Mouse (Mus musculus): ENCODE measurements at regions not wholly inside any gene's neighbourhood (a gene's known extent, or its start where the extent isn't known, plus 50 kb on each side); places are given as distances from the start of the nearest gene placed in this dataset.

DNA sequence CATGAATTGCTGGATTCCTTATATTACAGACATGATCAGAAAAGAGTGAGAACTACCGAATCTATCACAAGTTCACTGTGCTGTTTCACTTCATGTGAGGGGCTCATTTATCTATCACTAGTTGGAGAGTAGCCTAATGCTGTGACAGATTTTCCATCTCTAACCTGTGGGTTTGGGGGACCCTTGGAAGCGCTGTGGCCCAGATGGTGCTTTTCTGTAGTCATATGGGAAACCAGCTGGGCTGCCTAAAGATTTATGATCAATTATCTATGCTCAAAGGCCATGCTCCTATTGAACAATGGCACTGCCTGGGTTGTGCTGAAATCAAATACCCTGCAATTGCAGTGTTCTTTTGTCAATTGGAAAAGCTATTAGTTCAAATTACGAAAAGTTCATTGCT lies 723.2 kb downstream of the Fat4 start:
- H3K4me1 ChIP-seq (ENCODE audit: control insufficient read depth, insufficient read depth, low read length), result no peaks in the 10 kb centered on the region
- DNase-seq, result no peak
- no peaks in the 10 kb centered on the region for H3K27me3 ChIP-seq (ENCODE audit: control insufficient read depth, insufficient read depth, low read length)
- no peak overlapping the region for H3K27ac ChIP-seq (ENCODE audit: insufficient read depth, low read length)
- no peak overlapping the region for H3K4me3 ChIP-seq (replicated peaks; ENCODE audit: insufficient read depth, low read depth, low read length)
- TF ChIP-seq CTCF (IDR thresholded peaks at IDR 0.05; ENCODE audit: borderline replicate concordance, insufficient read depth, low read depth, low read length) (no peak), POLR2A (IDR thresholded peaks at IDR 0.05; ENCODE audit: borderline replicate concordance, insufficient read depth, low read length) (no peak)
- 51% methylated on average over 3 of the region's 3 CpGs for WGBS

DNA sequence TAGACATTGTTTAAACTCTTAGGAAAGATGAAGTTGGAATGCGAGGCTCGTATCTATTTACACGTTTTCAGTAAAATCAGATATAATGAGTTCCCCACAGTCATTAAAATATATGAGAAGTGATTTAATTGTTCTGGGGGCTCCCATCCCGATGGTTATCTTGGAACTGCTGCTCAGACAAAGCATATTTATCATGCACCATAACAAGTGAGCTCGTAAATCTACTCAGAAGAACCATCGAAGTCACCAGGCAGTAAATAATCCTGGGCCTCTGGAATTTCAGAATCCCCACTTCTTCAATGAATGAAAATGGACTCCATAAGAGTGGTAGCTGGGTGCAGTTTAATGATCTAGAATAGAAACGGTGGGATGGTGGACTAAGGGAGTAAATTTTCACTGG lies 725.7 kb downstream of the Fat4 start:
- TF ChIP-seq POLR2A (IDR thresholded peaks at IDR 0.05; ENCODE audit: borderline replicate concordance, insufficient read depth, low read length) (no peak), CTCF (IDR thresholded peaks at IDR 0.05; ENCODE audit: borderline replicate concordance, insufficient read depth, low read depth, low read length) (no peak)
- Histone ChIP-seq H3K27me3 (ENCODE audit: control insufficient read depth, insufficient read depth, low read length) (no peaks in the 10 kb centered on the region), H3K4me3 (replicated peaks; ENCODE audit: insufficient read depth, low read depth, low read length) (no peak overlapping the region), H3K27ac (ENCODE audit: insufficient read depth, low read length) (no peak overlapping the region), H3K4me1 (ENCODE audit: control insufficient read depth, insufficient read depth, low read length) (no peaks in the 10 kb centered on the region)
- DNase-seq, result no peak
- 88% methylated on average over 7 of the region's 7 CpGs for WGBS

DNA sequence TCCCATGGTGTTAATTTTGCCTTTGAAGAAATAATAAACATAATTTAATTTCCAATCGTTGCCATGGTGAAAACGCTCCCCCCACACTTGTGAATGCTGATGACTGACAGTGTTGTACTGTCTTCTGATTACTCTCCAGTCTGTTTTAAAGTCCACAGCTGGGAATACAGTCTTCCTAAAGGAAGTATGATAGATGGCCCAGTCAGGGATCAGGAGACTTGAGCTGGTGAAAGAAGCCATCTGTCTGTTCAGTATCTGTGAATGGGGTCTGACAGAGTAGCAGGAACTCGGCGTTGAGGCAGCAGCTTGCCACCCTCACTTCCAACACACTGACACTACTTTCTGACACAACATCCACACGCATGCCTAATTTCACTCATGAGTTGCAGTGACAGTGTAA lies 751.2 kb downstream of the Fat4 start:
- TF ChIP-seq POLR2A (IDR thresholded peaks at IDR 0.05; ENCODE audit: borderline replicate concordance, insufficient read depth, low read length), result no peak
- TF ChIP-seq CTCF (IDR thresholded peaks at IDR 0.05; ENCODE audit: borderline replicate concordance, insufficient read depth, low read depth, low read length), result no peak
- H3K27ac ChIP-seq (ENCODE audit: insufficient read depth, low read length), result no peak overlapping the region
- 46% methylated on average over 5 of the region's 5 CpGs for WGBS
- no peaks in the 10 kb centered on the region for H3K4me1 ChIP-seq (ENCODE audit: control insufficient read depth, insufficient read depth, low read length)
- no peak for DNase-seq
- H3K27me3 ChIP-seq (ENCODE audit: control insufficient read depth, insufficient read depth, low read length), result no peaks in the 10 kb centered on the region
- no peak overlapping the region for H3K4me3 ChIP-seq (replicated peaks; ENCODE audit: insufficient read depth, low read depth, low read length)

DNA sequence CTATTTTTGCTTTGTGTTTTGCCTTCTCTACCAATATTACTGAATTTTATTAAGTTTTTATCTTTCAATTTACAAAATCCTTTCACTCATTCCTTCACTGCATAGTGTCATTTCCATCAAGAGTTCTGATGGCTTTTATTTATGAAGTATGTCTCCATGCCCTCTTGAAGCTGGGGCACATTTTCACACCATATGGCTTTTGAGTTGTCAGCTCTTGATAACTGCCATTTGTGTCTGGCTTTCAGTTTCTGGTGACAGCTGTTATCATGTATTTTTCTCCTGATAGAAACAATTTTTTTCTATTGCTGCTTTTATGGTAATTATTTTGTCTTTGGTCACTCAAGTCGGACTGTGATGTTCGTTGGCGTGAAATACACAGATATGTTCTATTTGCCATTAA lies 756.5 kb downstream of the Fat4 start:
- no peak for TF ChIP-seq POLR2A (IDR thresholded peaks at IDR 0.05; ENCODE audit: borderline replicate concordance, insufficient read depth, low read length)
- TF ChIP-seq CTCF (IDR thresholded peaks at IDR 0.05; ENCODE audit: borderline replicate concordance, insufficient read depth, low read depth, low read length), result no peak
- Histone ChIP-seq H3K27ac (ENCODE audit: insufficient read depth, low read length) (no peak overlapping the region), H3K4me1 (ENCODE audit: control insufficient read depth, insufficient read depth, low read length) (no peaks in the 10 kb centered on the region), H3K27me3 (ENCODE audit: control insufficient read depth, insufficient read depth, low read length) (no peaks in the 10 kb centered on the region), H3K4me3 (replicated peaks; ENCODE audit: insufficient read depth, low read depth, low read length) (no peak overlapping the region)
- 51% methylated on average over 3 of the region's 3 CpGs for WGBS
- DNase-seq, result no peak

DNA sequence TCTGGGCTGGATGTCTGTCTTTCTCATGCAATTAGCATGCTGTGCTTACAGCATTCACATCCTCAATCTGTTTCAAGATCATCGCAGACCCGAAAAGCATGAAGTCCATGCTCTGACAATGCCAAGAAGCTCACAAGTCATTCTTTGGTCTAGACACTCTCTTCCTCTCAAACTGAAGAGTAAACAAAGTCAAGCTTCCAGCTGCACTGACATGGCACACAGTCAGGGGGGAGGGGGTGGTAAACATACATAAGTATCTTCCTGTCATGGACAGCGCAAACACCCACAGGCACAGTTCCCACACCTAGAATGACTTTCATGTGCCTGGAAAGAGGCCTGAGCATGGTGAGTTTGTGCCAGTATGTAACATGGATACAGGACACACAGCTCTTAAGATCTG lies 780.1 kb downstream of the Fat4 start:
- H3K4me1 ChIP-seq (ENCODE audit: control insufficient read depth, insufficient read depth, low read length), result no peaks in the 10 kb centered on the region
- 47% methylated on average over 3 of the region's 3 CpGs for WGBS
- no peak overlapping the region for H3K27ac ChIP-seq (ENCODE audit: insufficient read depth, low read length)
- no peak overlapping the region for H3K4me3 ChIP-seq (replicated peaks; ENCODE audit: insufficient read depth, low read depth, low read length)
- no peak for DNase-seq
- no peaks in the 10 kb centered on the region for H3K27me3 ChIP-seq (ENCODE audit: control insufficient read depth, insufficient read depth, low read length)
- TF ChIP-seq CTCF (IDR thresholded peaks at IDR 0.05; ENCODE audit: borderline replicate concordance, insufficient read depth, low read depth, low read length), result no peak
- no peak for TF ChIP-seq POLR2A (IDR thresholded peaks at IDR 0.05; ENCODE audit: borderline replicate concordance, insufficient read depth, low read length)

DNA sequence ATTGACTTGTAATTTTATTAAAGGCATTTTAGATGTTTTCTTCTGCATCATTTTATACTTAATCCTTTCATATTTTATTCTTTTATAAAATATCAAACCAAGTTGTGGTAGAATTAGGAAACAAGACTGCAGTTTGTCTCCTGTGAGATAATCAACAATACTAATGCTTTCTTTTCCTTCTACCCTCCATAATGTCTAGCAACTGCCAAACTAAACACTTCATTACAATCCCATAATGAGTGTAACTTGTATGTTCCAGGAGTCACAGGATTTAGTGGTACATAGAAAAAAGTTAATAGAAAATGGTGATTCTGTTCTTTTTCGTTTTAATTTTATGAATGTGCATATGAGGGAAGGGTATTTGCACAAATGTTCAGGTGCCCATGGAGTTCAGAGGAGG lies 782.4 kb downstream of the Fat4 start:
- whole genome bisulfite sequencing, result 72% methylated on average over 1 of the region's 1 CpGs
- TF ChIP-seq CTCF (IDR thresholded peaks at IDR 0.05; ENCODE audit: borderline replicate concordance, insufficient read depth, low read depth, low read length), result no peak
- no peak for TF ChIP-seq POLR2A (IDR thresholded peaks at IDR 0.05; ENCODE audit: borderline replicate concordance, insufficient read depth, low read length)
- Histone ChIP-seq H3K4me1 (ENCODE audit: control insufficient read depth, insufficient read depth, low read length) (peaks cover 1% of the 10 kb centered on the region; the same call in 1 of the 2 replicates), H3K27ac (ENCODE audit: insufficient read depth, low read length) (no peak overlapping the region), H3K4me3 (replicated peaks; ENCODE audit: insufficient read depth, low read depth, low read length) (no peak overlapping the region), H3K27me3 (ENCODE audit: control insufficient read depth, insufficient read depth, low read length) (no peaks in the 10 kb centered on the region)
- no peak for DNase-seq

DNA sequence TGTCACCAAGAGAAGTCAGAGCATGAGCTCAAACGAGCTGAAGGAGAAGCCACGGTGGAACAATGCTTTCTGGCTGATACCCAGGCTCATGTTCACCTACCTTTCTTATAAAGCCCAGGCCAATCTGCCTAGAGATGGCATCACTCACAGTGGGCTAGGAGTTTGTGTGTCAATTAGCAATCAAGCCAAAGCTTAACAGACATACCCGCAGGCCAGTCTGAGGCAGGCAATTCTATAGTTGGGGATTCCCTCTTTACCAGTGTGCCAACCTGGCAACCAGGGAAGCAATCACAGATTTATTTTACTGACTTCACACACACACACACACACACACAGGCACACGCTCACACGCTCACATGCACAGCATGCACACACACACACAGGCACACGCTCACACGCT lies 787.3 kb downstream of the Fat4 start:
- DNase-seq, result no peak
- whole genome bisulfite sequencing, result 73% methylated on average over 7 of the region's 7 CpGs
- H3K4me3 ChIP-seq (replicated peaks; ENCODE audit: insufficient read depth, low read depth, low read length), result no peak overlapping the region
- peaks cover 2% of the 10 kb centered on the region; the same call in 1 of the 2 replicates for H3K4me1 ChIP-seq (ENCODE audit: control insufficient read depth, insufficient read depth, low read length)
- no peaks in the 10 kb centered on the region for H3K27me3 ChIP-seq (ENCODE audit: control insufficient read depth, insufficient read depth, low read length)
- no peak for TF ChIP-seq POLR2A (IDR thresholded peaks at IDR 0.05; ENCODE audit: borderline replicate concordance, insufficient read depth, low read length)
- no peak for TF ChIP-seq CTCF (IDR thresholded peaks at IDR 0.05; ENCODE audit: borderline replicate concordance, insufficient read depth, low read depth, low read length)
- H3K27ac ChIP-seq (ENCODE audit: insufficient read depth, low read length), result no peak overlapping the region

DNA sequence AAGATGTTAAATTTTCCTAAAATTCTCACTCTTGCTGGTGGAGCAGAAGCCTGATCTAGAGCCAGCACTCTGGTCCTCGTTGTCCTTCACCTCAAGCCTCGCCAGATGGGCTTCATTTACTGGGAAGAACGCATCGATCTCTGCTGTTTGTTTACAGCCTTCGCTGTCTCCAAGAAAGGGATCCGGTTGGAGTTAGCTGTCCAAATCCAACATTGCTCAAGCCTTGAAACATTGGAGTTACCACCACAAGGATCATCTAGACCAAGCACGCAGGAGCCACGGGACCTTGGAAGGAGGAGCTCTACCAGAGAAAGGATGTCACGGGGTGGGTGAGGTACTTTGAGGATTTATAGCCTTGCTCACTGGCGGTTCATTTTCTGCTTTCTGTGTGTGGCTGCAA lies 788.2 kb downstream of the Fat4 start:
- no peak for DNase-seq
- H3K4me1 ChIP-seq (ENCODE audit: control insufficient read depth, insufficient read depth, low read length), result peaks cover 2% of the 10 kb centered on the region; the same call in 1 of the 2 replicates
- H3K27ac ChIP-seq (ENCODE audit: insufficient read depth, low read length), result no peak overlapping the region
- no peaks in the 10 kb centered on the region for H3K27me3 ChIP-seq (ENCODE audit: control insufficient read depth, insufficient read depth, low read length)
- TF ChIP-seq POLR2A (IDR thresholded peaks at IDR 0.05; ENCODE audit: borderline replicate concordance, insufficient read depth, low read length) (no peak), CTCF (IDR thresholded peaks at IDR 0.05; ENCODE audit: borderline replicate concordance, insufficient read depth, low read depth, low read length) (no peak)
- H3K4me3 ChIP-seq (replicated peaks; ENCODE audit: insufficient read depth, low read depth, low read length), result no peak overlapping the region
- WGBS, result 87% methylated on average over 10 of the region's 10 CpGs
